Mouse (Mus musculus) hindbrain, embryonic 14.5 days (tissue): ENCODE data around the gene Ccnjl. TPM values are rescaled to one million over a fixed set of nuclear protein-coding genes. Genes with fewer than 3 reads are reported as not detected.

Experiments used
- ATAC-seq: fragments of 200-750 bp; cut with Nextera tagmentation; 2 replicates; pipeline ENCODE4 v1.8.0; 2017; ENCODE audit warnings: moderate number of reproducible peaks, mild to moderate bottlenecking, moderate TSS enrichment, moderate library complexity; ENCODE audit not compliant: low FRiP score
- DNase-seq: peaks from one replicate; pipeline ENCODE4 v3.0.0-alpha.2; 2015; ENCODE audit warnings: low spot score
- H3K27ac ChIP-seq: fragments of 300-500 bp; sonication (generic); 2 replicates; pipeline ENCODE4 v1.5.1; 2014; ENCODE audit warnings: mild to moderate bottlenecking, moderate library complexity
- H3K27me3 ChIP-seq: fragments of 300-500 bp; sonication (generic); 2 replicates; pipeline ENCODE4 v1.6.1; 2014; ENCODE audit warnings: mild to moderate bottlenecking, low read length, mixed read lengths; ENCODE audit not compliant: control insufficient read depth, insufficient read depth
- H3K36me3 ChIP-seq: fragments of 300-500 bp; sonication (generic); replicated peaks from 2 replicates; pipeline ENCODE4 v1.6.1; 2014; ENCODE audit not compliant: control insufficient read depth, insufficient read depth
- H3K4me1 ChIP-seq: fragments of 300-500 bp; sonication (generic); replicated peaks from 2 replicates; pipeline ENCODE4 v1.6.1; 2014; ENCODE audit warnings: antibody characterized with exemption, low read length, mixed read lengths; ENCODE audit not compliant: control insufficient read depth, insufficient read depth
- H3K4me2 ChIP-seq: fragments of 300-500 bp; sonication (generic); replicated peaks from 2 replicates; pipeline ENCODE4 v1.6.1; 2014; ENCODE audit warnings: mild to moderate bottlenecking, moderate library complexity
- H3K4me3 ChIP-seq: fragments of 300-500 bp; sonication (generic); replicated peaks from 2 replicates; pipeline ENCODE4 v1.5.1; 2014; ENCODE audit warnings: mild to moderate bottlenecking, low read length
- H3K9ac ChIP-seq: fragments of 300-500 bp; sonication (generic); 2 replicates; pipeline ENCODE4 v1.6.1; 2014
- H3K9me3 ChIP-seq: fragments of 300-500 bp; sonication (generic); 2 replicates; pipeline ENCODE4 v1.6.1; 2016; ENCODE audit warnings: low read length; ENCODE audit not compliant: control insufficient read depth
- WGBS: fragments of 180-500 bp; shearing (Covaris S2); extraction: QIAGEN DNeasy Blood & Tissue Kit; methylation state at CpG from one replicate; pipeline ENCODE4 v1.1.7; 2014; 5-methylcytosine and 5-hydroxymethylcytosine counted together
- polyA plus RNA-seq: library from polyadenylated mRNA; unstranded; fragments of >200 nt; fragmentation: Nextera tagmentation; extraction: Ambion mirVana; gene quantifications from 2 replicates; pipeline ENCODE4 v1.2.1, GENCODE M21; 2014

Gene Ccnjl
- polyA plus RNA-seq, 1 experiment from 2014 or later = 11.9 TPM

GRCm38 (mm10) chr11:43539863-43540262, 11.3 kb downstream of the Ccnjl start:
- 18% methylated on average over 6 of the region's 6 CpGs for WGBS
- H3K4me3 ChIP-seq = no peak overlapping the region
- DNase-seq (no peak), ATAC-seq (peak; percentile 38; the same call in 1 of the 2 replicates)
- no peaks in the 10 kb centered on the region for H3K9me3 ChIP-seq
- H3K4me2 ChIP-seq = 0 out of 2 replicates have a peak overlapping the region, but pooled peaks have one; percentile 16
- H3K36me3 ChIP-seq = no peaks in the 10 kb centered on the region; the same call in 1 of the 2 replicates
- peak overlapping the region; percentile 29; the same call in 1 of the 2 replicates for H3K27ac ChIP-seq
- H3K4me1 ChIP-seq = peaks cover 11% of the 10 kb centered on the region
- no peaks in the 10 kb centered on the region for H3K27me3 ChIP-seq
- no peak overlapping the region for H3K9ac ChIP-seq

GRCm38 (mm10) chr11:43543711-43544466, 15.3 kb downstream of the Ccnjl start:
- H3K4me2 ChIP-seq = no peak overlapping the region
- ATAC-seq = no peak
- H3K4me3 ChIP-seq = no peak overlapping the region
- H3K9me3 ChIP-seq = no peaks in the 10 kb centered on the region
- peaks cover 20% of the 10 kb centered on the region for H3K4me1 ChIP-seq
- no peak overlapping the region for H3K27ac ChIP-seq
- no peaks in the 10 kb centered on the region for H3K36me3 ChIP-seq
- H3K27me3 ChIP-seq = no peaks in the 10 kb centered on the region
- 97% methylated on average over 15 of the region's 15 CpGs for WGBS
- no peak overlapping the region for H3K9ac ChIP-seq
- no peak for DNase-seq

- no peaks in the 10 kb centered on the region for H3K27me3 ChIP-seq
- no peaks in the 10 kb centered on the region for H3K36me3 ChIP-seq
- H3K9me3 ChIP-seq = no peaks in the 10 kb centered on the region
- H3K4me1 ChIP-seq = peaks cover 15% of the 10 kb centered on the region
- H3K4me3 ChIP-seq = no peak overlapping the region
- H3K4me2 ChIP-seq = no peak overlapping the region
- no peak overlapping the region for H3K9ac ChIP-seq
- no peak for ATAC-seq
- 89% methylated on average over 7 of the region's 7 CpGs for WGBS
- no peak overlapping the region for H3K27ac ChIP-seq
- DNase-seq = no peak
These were observed 16.2 kb downstream of the Ccnjl start for GRCm38 (mm10) chr11:43544819-43545218.

- Histone ChIP-seq H3K4me1 (peaks cover 12% of the 10 kb centered on the region), H3K27me3 (no peaks in the 10 kb centered on the region), H3K9me3 (no peaks in the 10 kb centered on the region), H3K4me3 (no peak overlapping the region), H3K9ac (no peak overlapping the region), H3K36me3 (no peaks in the 10 kb centered on the region), H3K4me2 (no peak overlapping the region), H3K27ac (no peak overlapping the region)
- DNase-seq (no peak), ATAC-seq (no peak)
- 53% methylated on average over 16 of the region's 16 CpGs for WGBS
These were observed 17.4 kb downstream of the Ccnjl start for GRCm38 (mm10) chr11:43545873-43546475.

- H3K9me3 ChIP-seq = no peaks in the 10 kb centered on the region
- 60% methylated on average over 4 of the region's 4 CpGs for WGBS
- H3K4me2 ChIP-seq = no peak overlapping the region
- no peak overlapping the region for H3K27ac ChIP-seq
- no peak overlapping the region for H3K4me3 ChIP-seq
- no peak overlapping the region for H3K9ac ChIP-seq
- peaks cover 12% of the 10 kb centered on the region for H3K4me1 ChIP-seq
- H3K27me3 ChIP-seq = no peaks in the 10 kb centered on the region
- DNase-seq = no peak
- ATAC-seq = no peak
- H3K36me3 ChIP-seq = no peaks in the 10 kb centered on the region
These were observed 18.1 kb downstream of the Ccnjl start for GRCm38 (mm10) chr11:43546678-43547077.

- Histone ChIP-seq H3K4me2 (no peak overlapping the region), H3K4me3 (no peak overlapping the region), H3K27me3 (no peaks in the 10 kb centered on the region), H3K27ac (peak overlapping the region; percentile 28; the same call in 1 of the 2 replicates), H3K9me3 (no peaks in the 10 kb centered on the region), H3K36me3 (no peaks in the 10 kb centered on the region), H3K4me1 (peaks cover 12% of the 10 kb centered on the region), H3K9ac (no peak overlapping the region)
- WGBS = 25% methylated on average over 7 of the region's 7 CpGs
- peak; percentile 82; the same call in 1 of the 2 replicates for ATAC-seq
- peak; percentile 68 for DNase-seq
These were observed 19.6 kb downstream of the Ccnjl start for GRCm38 (mm10) chr11:43548148-43548547.

GRCm38 (mm10) chr11:43548657-43549435, 20.3 kb downstream of the Ccnjl start:
- peaks cover 12% of the 10 kb centered on the region for H3K4me1 ChIP-seq
- H3K4me3 ChIP-seq = no peak overlapping the region
- DNase-seq = no peak
- H3K36me3 ChIP-seq = no peaks in the 10 kb centered on the region
- no peak overlapping the region for H3K4me2 ChIP-seq
- H3K9ac ChIP-seq = no peak overlapping the region
- H3K27me3 ChIP-seq = no peaks in the 10 kb centered on the region
- H3K9me3 ChIP-seq = no peaks in the 10 kb centered on the region
- peak overlapping the region; percentile 4; the same call in 1 of the 2 replicates for H3K27ac ChIP-seq
- ATAC-seq = no peak
- WGBS = 70% methylated on average over 12 of the region's 12 CpGs

- H3K9me3 ChIP-seq = no peaks in the 10 kb centered on the region
- H3K27me3 ChIP-seq = no peaks in the 10 kb centered on the region
- H3K4me1 ChIP-seq = peaks cover 12% of the 10 kb centered on the region
- WGBS = 46% methylated on average over 11 of the region's 11 CpGs
- no peaks in the 10 kb centered on the region for H3K36me3 ChIP-seq
- no peak overlapping the region for H3K4me2 ChIP-seq
- H3K4me3 ChIP-seq = no peak overlapping the region
- ATAC-seq (no peak), DNase-seq (no peak)
- no peak overlapping the region for H3K27ac ChIP-seq
- no peak overlapping the region for H3K9ac ChIP-seq
These were observed 21.1 kb downstream of the Ccnjl start for GRCm38 (mm10) chr11:43549701-43550100.

- WGBS = 91% methylated on average over 3 of the region's 3 CpGs
- Histone ChIP-seq H3K9me3 (no peaks in the 10 kb centered on the region), H3K9ac (no peak overlapping the region), H3K4me1 (peaks cover 12% of the 10 kb centered on the region), H3K4me2 (no peak overlapping the region), H3K4me3 (no peak overlapping the region), H3K36me3 (no peaks in the 10 kb centered on the region), H3K27ac (no peak overlapping the region), H3K27me3 (no peaks in the 10 kb centered on the region)
- DNase-seq (no peak), ATAC-seq (no peak)
These were observed 23.2 kb downstream of the Ccnjl start for GRCm38 (mm10) chr11:43551756-43552155.
